ENCODE assay signal across 9 mouse cellular contexts in genomic region chr15:103202088-103202793, GRCm38 (mm10). TPM values are rescaled to one million over a fixed set of nuclear protein-coding genes. Genes with fewer than 3 reads are reported as not detected.
DNase-seq lines count a peak whose midpoint lies in the region; ATAC-seq lines count a peak whose summit lies in the region.
"Had no signal": no experiment of that assay in that cellular context is flagged by ENCODE, and none has a peak within 500 bp of the region (broad histone marks: within the 10 kb centered on the region; RNA-seq: fewer than 3 reads in every experiment).

No protein-coding gene starts in this region.

- no peaks in the 10 kb centered on the region for H3K27me3 ChIP-seq in embryonic facial prominence, embryonic 14.5 days (replicated peaks; ENCODE audit: control insufficient read depth, insufficient read depth, low read length)
- H3K27me3 ChIP-seq in hindbrain, embryonic 13.5 days = no peaks in the 10 kb centered on the region
- no peaks in the 10 kb centered on the region for H3K27me3 ChIP-seq in limb, embryonic 15.5 days
- no peaks in the 10 kb centered on the region for H3K27me3 ChIP-seq in midbrain, embryonic 11.5 days (ENCODE audit: control insufficient read depth, insufficient read depth, low read length)

- H3K4me1 ChIP-seq in embryonic facial prominence, embryonic 14.5 days (ENCODE audit: control insufficient read depth, insufficient read depth, low read length) = no peaks in the 10 kb centered on the region
- peaks cover 15% of the 10 kb centered on the region for H3K4me1 ChIP-seq in hindbrain, embryonic 13.5 days (replicated peaks)
- H3K4me1 ChIP-seq in limb, embryonic 15.5 days = peaks cover 5% of the 10 kb centered on the region; the same call in 1 of the 2 replicates
- no peaks in the 10 kb centered on the region for H3K4me1 ChIP-seq in midbrain, embryonic 11.5 days (ENCODE audit: control insufficient read depth, insufficient read depth, low read length)

- H3K27ac ChIP-seq in embryonic facial prominence, embryonic 14.5 days (replicated peaks; ENCODE audit: low read depth, low read length) = peak overlapping the region; percentile 59
- peak overlapping the region; percentile 66 for H3K27ac ChIP-seq in hindbrain, embryonic 13.5 days
- peak overlapping the region; percentile 52 for H3K27ac ChIP-seq in limb, embryonic 15.5 days
- H3K27ac ChIP-seq in midbrain, embryonic 11.5 days (ENCODE audit: low read depth, low read length) = no peak overlapping the region

- no peak overlapping the region for H3K4me3 ChIP-seq in embryonic facial prominence, embryonic 14.5 days (ENCODE audit: low read depth, low read length)
- H3K4me3 ChIP-seq in hindbrain, embryonic 13.5 days = no peak overlapping the region
- H3K4me3 ChIP-seq in limb, embryonic 15.5 days = no peak overlapping the region
- H3K4me3 ChIP-seq in midbrain, embryonic 11.5 days (ENCODE audit: low read depth, low read length) = no peak overlapping the region

- WGBS in embryonic facial prominence, embryonic 14.5 days = 39% methylated on average over 6 of the region's 6 CpGs
- WGBS in hindbrain, embryonic 13.5 days = 50% methylated on average over 6 of the region's 6 CpGs
- 38% methylated on average over 6 of the region's 6 CpGs for WGBS in limb, embryonic 15.5 days
- 80% methylated on average over 6 of the region's 6 CpGs for WGBS in midbrain, embryonic 11.5 days

- H3K9me3 ChIP-seq in embryonic facial prominence, embryonic 14.5 days (ENCODE audit: control insufficient read depth, low read length) = no peaks in the 10 kb centered on the region
- no peaks in the 10 kb centered on the region for H3K9me3 ChIP-seq in hindbrain, embryonic 13.5 days
- H3K9me3 ChIP-seq in limb, embryonic 15.5 days = no peaks in the 10 kb centered on the region
- H3K9me3 ChIP-seq in midbrain, embryonic 11.5 days (ENCODE audit: control insufficient read depth, low read length) = no peaks in the 10 kb centered on the region

- peak; percentile 80 for DNase-seq in NIH3T3 (ENCODE audit: low read depth)
- peak; percentile 85 for DNase-seq in embryonic facial prominence, embryonic 14.5 days (ENCODE audit: low spot score)
- no peak for DNase-seq in layer of hippocampus, postnatal 10 days (ENCODE audit: low spot score in 2 of 2)
- DNase-seq in right cerebral cortex, adult 18-20 months = no peak
- DNase-seq in midbrain, embryonic 11.5 days (ENCODE audit: low spot score, missing footprints) = no peak
- DNase-seq: thymus, postnatal 14 days had no signal

- no peak overlapping the region for H3K4me2 ChIP-seq in embryonic facial prominence, embryonic 14.5 days (ENCODE audit: low read depth, low read length)
- H3K4me2 ChIP-seq in hindbrain, embryonic 13.5 days = no peak overlapping the region
- H3K4me2 ChIP-seq in limb, embryonic 15.5 days = no peak overlapping the region
- no peak overlapping the region for H3K4me2 ChIP-seq in midbrain, embryonic 11.5 days

- peaks cover 80% of the 10 kb centered on the region for H3K36me3 ChIP-seq in embryonic facial prominence, embryonic 14.5 days (ENCODE audit: control insufficient read depth, insufficient read depth, low read length)
- peaks cover 64% of the 10 kb centered on the region for H3K36me3 ChIP-seq in hindbrain, embryonic 13.5 days
- H3K36me3 ChIP-seq in limb, embryonic 15.5 days = peaks cover 63% of the 10 kb centered on the region
- peaks cover 28% of the 10 kb centered on the region for H3K36me3 ChIP-seq in midbrain, embryonic 11.5 days (ENCODE audit: control insufficient read depth, insufficient read depth, low read length)

- peak; percentile 57; the same call in 1 of the 2 replicates for ATAC-seq in embryonic facial prominence, embryonic 14.5 days (ENCODE audit: low read depth)
- ATAC-seq in hindbrain, embryonic 13.5 days (ENCODE audit: low FRiP score) = no peak
- no peak for ATAC-seq in limb, embryonic 15.5 days (ENCODE audit: insufficient number of reproducible peaks, low FRiP score, low TSS enrichment, low read depth)
- no peak for ATAC-seq in midbrain, embryonic 11.5 days (ENCODE audit: low FRiP score)
- ATAC-seq in megakaryocyte-erythroid progenitor cell, adult 5-6 weeks (replicated peaks; ENCODE audit: low FRiP score, low TSS enrichment, poor library complexity, severe bottlenecking) = no peak

- no peak overlapping the region for H3K9ac ChIP-seq in embryonic facial prominence, embryonic 14.5 days (ENCODE audit: low read depth, low read length)
- H3K9ac ChIP-seq in hindbrain, embryonic 13.5 days = no peak overlapping the region
- no peak overlapping the region for H3K9ac ChIP-seq in limb, embryonic 15.5 days
- H3K9ac ChIP-seq in midbrain, embryonic 11.5 days (ENCODE audit: low read length) = no peak overlapping the region

RNA-seq across cellular contexts. Expression of gene Smug1, which starts 35.3 kb away (rescaled TPM):
- 14.9 and 18.4 TPM in 2 replicates for polyA plus RNA-seq in embryonic facial prominence, embryonic 14.5 days (2014; fragmentation: Nextera tagmentation; extraction: Ambion mirVana)
- 40.7 and 41.2 TPM in 2 replicates for polyA plus RNA-seq in hindbrain, embryonic 13.5 days (2015; fragmentation: Nextera tagmentation; extraction: Ambion mirVana)
- 17.0 and 18.3 TPM in 2 replicates for polyA plus RNA-seq in limb, embryonic 15.5 days (2015; fragmentation: Nextera tagmentation; extraction: Ambion mirVana)
- total RNA-seq in layer of hippocampus, postnatal 10 days (2021) = 10 to 100 TPM; 15.1 to 17.4 TPM
- polyA plus RNA-seq in midbrain, embryonic 11.5 days (2014; fragmentation: Nextera tagmentation; extraction: Ambion mirVana) = 26.5 and 27.2 TPM in 2 replicates
- total RNA-seq in megakaryocyte-erythroid progenitor cell, adult 5-6 weeks (2014; fragmentation: Nextera tagmentation) = 3.6 and 5.9 TPM in 2 replicates
- total RNA-seq in megakaryocyte-erythroid progenitor cell, adult 5-6 weeks (2017) = 2.2 and 4.2 TPM in 2 replicates

RNA-seq across cellular contexts. Expression of gene Cbx5, which starts 37.4 kb away (rescaled TPM):
- 112 and 126 TPM in 2 replicates for polyA plus RNA-seq in embryonic facial prominence, embryonic 14.5 days (2014; fragmentation: Nextera tagmentation; extraction: Ambion mirVana)
- polyA plus RNA-seq in hindbrain, embryonic 13.5 days (2015; fragmentation: Nextera tagmentation; extraction: Ambion mirVana) = 143 and 144 TPM in 2 replicates
- polyA plus RNA-seq in limb, embryonic 15.5 days (2015; fragmentation: Nextera tagmentation; extraction: Ambion mirVana) = 92.8 and 98.4 TPM in 2 replicates
- total RNA-seq in layer of hippocampus, postnatal 10 days (2021) = 100 to 1,000 TPM; 181 to 188 TPM
- 206 and 218 TPM in 2 replicates for polyA plus RNA-seq in midbrain, embryonic 11.5 days (2014; fragmentation: Nextera tagmentation; extraction: Ambion mirVana)
- 151 and 165 TPM in 2 replicates for total RNA-seq in megakaryocyte-erythroid progenitor cell, adult 5-6 weeks (2014; fragmentation: Nextera tagmentation)
- total RNA-seq in megakaryocyte-erythroid progenitor cell, adult 5-6 weeks (2017) = 183 and 300 TPM in 2 replicates

RNA-seq across cellular contexts. Expression of gene Hnrnpa1, which starts 38.0 kb away (rescaled TPM):
- polyA plus RNA-seq in embryonic facial prominence, embryonic 14.5 days (2014; fragmentation: Nextera tagmentation; extraction: Ambion mirVana) = 573 and 661 TPM in 2 replicates
- 901 and 926 TPM in 2 replicates for polyA plus RNA-seq in hindbrain, embryonic 13.5 days (2015; fragmentation: Nextera tagmentation; extraction: Ambion mirVana)
- 593 and 673 TPM in 2 replicates for polyA plus RNA-seq in limb, embryonic 15.5 days (2015; fragmentation: Nextera tagmentation; extraction: Ambion mirVana)
- total RNA-seq in layer of hippocampus, postnatal 10 days (2021) = 100 to 1,000 TPM; 399 to 417 TPM
- 1,348 and 1,391 TPM in 2 replicates for polyA plus RNA-seq in midbrain, embryonic 11.5 days (2014; fragmentation: Nextera tagmentation; extraction: Ambion mirVana)
- 845 and 937 TPM in 2 replicates for total RNA-seq in megakaryocyte-erythroid progenitor cell, adult 5-6 weeks (2014; fragmentation: Nextera tagmentation)
- 2,161 and 2,727 TPM in 2 replicates for total RNA-seq in megakaryocyte-erythroid progenitor cell, adult 5-6 weeks (2017)

RNA-seq across cellular contexts. Expression of gene Nfe2, which starts 56.0 kb away (rescaled TPM):
- polyA plus RNA-seq in embryonic facial prominence, embryonic 14.5 days (2014; fragmentation: Nextera tagmentation; extraction: Ambion mirVana) = 2.1 and 2.5 TPM in 2 replicates
- 1.1 and 1.4 TPM in 2 replicates for polyA plus RNA-seq in hindbrain, embryonic 13.5 days (2015; fragmentation: Nextera tagmentation; extraction: Ambion mirVana)
- 1.5 and 2.2 TPM in 2 replicates for polyA plus RNA-seq in limb, embryonic 15.5 days (2015; fragmentation: Nextera tagmentation; extraction: Ambion mirVana)
- total RNA-seq in layer of hippocampus, postnatal 10 days (2021) = under 1 TPM in 1 of 2 experiments, not detected in 1; 0.39 TPM
- polyA plus RNA-seq in midbrain, embryonic 11.5 days (2014; fragmentation: Nextera tagmentation; extraction: Ambion mirVana) = 6.8 and 6.9 TPM in 2 replicates
- total RNA-seq in megakaryocyte-erythroid progenitor cell, adult 5-6 weeks (2014; fragmentation: Nextera tagmentation) = 145 and 147 TPM in 2 replicates
- total RNA-seq in megakaryocyte-erythroid progenitor cell, adult 5-6 weeks (2017) = 124 and 142 TPM in 2 replicates

Comparison
In these comparisons a context has a peak if more than half of its experiments do, and no peak if none do; other contexts are left out.
1. DNase-seq: peak in NIH3T3 (single experiment) and embryonic facial prominence, embryonic 14.5 days (single experiment); none in layer of hippocampus, postnatal 10 days (0 of 2), right cerebral cortex, adult 18-20 months (single experiment) and midbrain, embryonic 11.5 days (single experiment).